Mouse (Mus musculus) small intestine, adult 2 months (tissue): ENCODE results near the gene Atxn7.
"Not testable (repeated sequence)": the region's sequence is repeated elsewhere in the genome, so short reads cannot be mapped to it uniquely, and the experiment has no call there.

ENCODE experiments used
- CTCF ChIP-seq: fragments of 200-500 bp; IDR thresholded peaks from 2 replicates; pipeline ENCODE4 v1.5.1; 2012; ENCODE audit warnings: low read depth, mild to moderate bottlenecking, control low read depth, inconsistent platforms, low read length, moderate library complexity, mixed read lengths; ENCODE audit not compliant: insufficient replicate concordance, insufficient read length; ENCODE audit errors: extremely low read depth
- POLR2A ChIP-seq: fragments of 200-500 bp; IDR thresholded peaks from 2 replicates; pipeline ENCODE4 v1.6.1; 2012; ENCODE audit warnings: low read depth, mild to moderate bottlenecking, control low read depth, inconsistent platforms, low read length, moderate library complexity

GRCm38 (mm10) chr14:13952151-13952550, 9.1 kb upstream of the Atxn7 start:
- not testable (repeated sequence) for TF ChIP-seq CTCF, POLR2A
